Comparison of ENCODE assay signal across 38 mouse cellular contexts in genomic region chr9:57219511-57219910, GRCm38 (mm10). TPM values are rescaled to one million over a fixed set of nuclear protein-coding genes. Genes with fewer than 3 reads are reported as not detected.
"Had no signal": no experiment of that assay in that cellular context is flagged by ENCODE, and none has a peak within 500 bp of the region (broad histone marks: within the 10 kb centered on the region; RNA-seq: fewer than 3 reads in every experiment).

No protein-coding gene starts in this region.

- H3K4me1 ChIP-seq: embryonic facial prominence, embryonic 10.5 days; embryonic facial prominence, embryonic 12.5 days; embryonic facial prominence, embryonic 13.5 days; embryonic facial prominence, embryonic 15.5 days; forebrain, embryonic 10.5 days; forebrain, embryonic 12.5 days; forebrain, embryonic 13.5 days; forebrain, embryonic 15.5 days had no signal

- H3K4me2 ChIP-seq: embryonic facial prominence, embryonic 12.5 days; embryonic facial prominence, embryonic 13.5 days; embryonic facial prominence, embryonic 15.5 days; forebrain, embryonic 12.5 days; forebrain, embryonic 13.5 days; forebrain, embryonic 15.5 days had no signal

- H3K36me3 ChIP-seq: embryonic facial prominence, embryonic 10.5 days; embryonic facial prominence, embryonic 12.5 days; embryonic facial prominence, embryonic 13.5 days; embryonic facial prominence, embryonic 15.5 days; forebrain, embryonic 10.5 days; forebrain, embryonic 12.5 days; forebrain, embryonic 15.5 days had no signal

- H3K4me3 ChIP-seq: embryonic facial prominence, embryonic 10.5 days; embryonic facial prominence, embryonic 12.5 days; embryonic facial prominence, embryonic 13.5 days; embryonic facial prominence, embryonic 15.5 days; erythroblast, embryonic 14.5 days; forebrain, embryonic 10.5 days; forebrain, embryonic 12.5 days; forebrain, embryonic 13.5 days; forebrain, embryonic 15.5 days; gastrocnemius, adult 2 months had no signal

- H3K9me3 ChIP-seq: embryonic facial prominence, embryonic 12.5 days; embryonic facial prominence, embryonic 13.5 days; embryonic facial prominence, embryonic 15.5 days; forebrain, embryonic 10.5 days; forebrain, embryonic 12.5 days; forebrain, embryonic 13.5 days; forebrain, embryonic 15.5 days had no signal

- H3K27me3 ChIP-seq: embryonic facial prominence, embryonic 12.5 days; embryonic facial prominence, embryonic 13.5 days; embryonic facial prominence, embryonic 15.5 days; forebrain, embryonic 12.5 days; forebrain, embryonic 13.5 days; forebrain, embryonic 15.5 days had no signal

- ATAC-seq: forebrain, embryonic 13.5 days; forebrain, embryonic 14.5 days; forebrain, embryonic 15.5 days; forebrain, embryonic 16.5 days; forebrain, postnatal 0 days had no signal

- H3K27ac ChIP-seq: embryonic facial prominence, embryonic 10.5 days; embryonic facial prominence, embryonic 12.5 days; embryonic facial prominence, embryonic 13.5 days; embryonic facial prominence, embryonic 15.5 days; forebrain, embryonic 10.5 days; forebrain, embryonic 12.5 days; forebrain, embryonic 13.5 days; forebrain, embryonic 15.5 days; gastrocnemius, adult 2 months had no signal

- H3K9ac ChIP-seq: embryonic facial prominence, embryonic 12.5 days; embryonic facial prominence, embryonic 13.5 days; embryonic facial prominence, embryonic 15.5 days; forebrain, embryonic 12.5 days; forebrain, embryonic 13.5 days; forebrain, embryonic 15.5 days; forebrain, postnatal 0 days had no signal

- DNase-seq: cerebellum, adult 2 months; cerebellum, adult 8-10 months; cerebellum, adult 9-10 months; cerebellum, adult 9-11 months; cerebellum, postnatal 10 days; cerebellum, postnatal 25 days; cerebellum, postnatal 36 days; embryo, embryonic 11 days; forebrain, postnatal 0 days; gastrocnemius, adult 2 months; gastrocnemius, postnatal 10 days; gastrocnemius, postnatal 14 days; gastrocnemius, postnatal 25 days; gastrocnemius, postnatal 36 days; heart, adult 18-20 months had no signal

RNA-seq across cellular contexts. Expression of gene Trcg1, which starts 16.8 kb away (rescaled TPM):
- total RNA-seq: common myeloid progenitor, adult 5-6 weeks; forebrain, postnatal 0 days; gastrocnemius, adult 18-20 months; gastrocnemius, adult 2 months; gastrocnemius, adult 8-10 months; gastrocnemius, postnatal 10 days; gastrocnemius, postnatal 14 days; gastrocnemius, postnatal 25 days; gastrocnemius, postnatal 36 days; gastrocnemius, postnatal 4 days; granulocyte monocyte progenitor cell, adult 5-6 weeks; heart, adult 18-20 months; heart, adult 8-10 months had no signal
- polyA plus RNA-seq: cerebellum, adult 2 months; cortical plate, adult 2 months; embryonic facial prominence, embryonic 11.5 days; embryonic facial prominence, embryonic 12.5 days; embryonic facial prominence, embryonic 13.5 days; embryonic facial prominence, embryonic 14.5 days; embryonic facial prominence, embryonic 15.5 days; erythroblast, embryonic 14.5 days; forebrain, embryonic 11.5 days; forebrain, embryonic 12.5 days; forebrain, embryonic 13.5 days; forebrain, embryonic 14.5 days; forebrain, embryonic 15.5 days; forebrain, embryonic 16.5 days; forebrain, postnatal 0 days; frontal cortex, adult 2 months; gonadal fat pad, adult 2 months had no signal
